Mouse (Mus musculus) heart, postnatal 4 days (tissue): ENCODE measurements around the gene Gm28230. TPM values are rescaled to one million over a fixed set of nuclear protein-coding genes. Genes with fewer than 3 reads are reported as not detected.

Experiments
- DNase-seq: peaks from one replicate; pipeline ENCODE4 v3.0.0; 2021
- microRNA-seq, 2 experiments: library from miRNA; unstranded; fragments of <30 nt; microRNA quantifications; one replicate each; pipeline ENCODE4 v1.2.0; 2021 to 2022
- total RNA-seq, 2 experiments: library from RNA; stranded (reverse); gene quantifications; 2 replicates each; pipeline ENCODE4 v1.2.3; 2021

Gm28230 gene
- total RNA-seq, 2 experiments from 2014 or later = not detected

- DNase-seq = no peak
Measured at GRCm38 (mm10) chr2:74774359-74774758, 47.8 kb downstream of the Gm28230 start.

- no peak for DNase-seq
Measured at GRCm38 (mm10) chr2:74777536-74778275, 51.2 kb downstream of the Gm28230 start.

- no peak for DNase-seq
Measured at GRCm38 (mm10) chr2:74781386-74781785, 54.9 kb downstream of the Gm28230 start.

- peak; percentile 25 for DNase-seq
Measured at GRCm38 (mm10) chr2:74795531-74795930, 69.0 kb downstream of the Gm28230 start.

Small RNA genes within 50 kb of the gene (microRNA-seq; reads per million reads assigned to microRNA genes)
- 0 reads per million in 2 experiments for gene Gm44463
- 689 to 704 reads per million in 2 experiments for gene Mir10b

Other genes with a start within 250 kb of the Gm28230 start
- gene Lnpk, start 147.3 kb upstream of the Gm28230 start, total RNA-seq = 10 to 100 TPM; 20.8 to 21.3 TPM
- gene Evx2, start 67.2 kb upstream of the Gm28230 start, total RNA-seq = not detected
- gene Hoxd13, start 58.4 kb upstream of the Gm28230 start, total RNA-seq = not detected
- gene Hoxd12, start 51.7 kb upstream of the Gm28230 start, total RNA-seq = not detected
- gene Hoxd11, start 47.2 kb upstream of the Gm28230 start, total RNA-seq = not detected
- gene Hoxd10, start 34.8 kb upstream of the Gm28230 start, total RNA-seq = not detected
- gene Hoxd9, start 29.0 kb upstream of the Gm28230 start, total RNA-seq = under 1 TPM; 0.12 to 0.27 TPM
- gene Hoxd8, start 22.1 kb upstream of the Gm28230 start, total RNA-seq = 1 to 10 TPM; 1.2 to 1.9 TPM
- gene Hoxd3, start 14.8 kb upstream of the Gm28230 start, total RNA-seq = under 1 TPM in 1 of 2 experiments, not detected in 1; 0.11 TPM
- under 1 TPM; 0.45 TPM for gene Hoxd4, start 14.8 kb upstream of the Gm28230 start, total RNA-seq
- not detected for gene Hoxd1, start 36.3 kb downstream of the Gm28230 start, total RNA-seq
- 100 to 1,000 TPM; 133 to 148 TPM for gene Mtx2, start 99.1 kb downstream of the Gm28230 start, total RNA-seq